Mouse (Mus musculus): Measurements from ENCODE around the gene Hspb9. TPM values are rescaled to one million over a fixed set of nuclear protein-coding genes. Genes with fewer than 3 reads are reported as not detected.
A peak's percentile ranks its signal among the peaks of the same experiment; 100 is the strongest.

Gene Hspb9
- total and polyA plus RNA-seq, 2 experiments from 2014 or later: not detected

GRCm38 (mm10) chr11:100759611-100760233, 46.1 kb downstream of the Hspb9 start, which contains the start of gene Kcnh4:
Gene Kcnh4 (minus strand): TSS chr11:100759942.
- WGBS: under 1% methylated on average over 41 of the region's 51 CpGs
- H3K4me3 ChIP-seq (ENCODE audit: low read depth, low read length): peak within 1 kb of the TSS; percentile 65
- peak within 1 kb of the TSS; percentile 69 for H3K27ac ChIP-seq (ENCODE audit: low read depth, low read length)
- H3K36me3 ChIP-seq (ENCODE audit: insufficient read depth, low read length): peaks cover 16% of the 10 kb centered on the region
- H3K27me3 ChIP-seq (ENCODE audit: insufficient read depth, low read length): no peaks in the 10 kb centered on the region
- H3K4me2 ChIP-seq (ENCODE audit: low read depth, low read length, poor library complexity, severe bottlenecking): peak within 1 kb of the TSS; percentile 73
- ATAC-seq (ENCODE audit: low FRiP score) (peak; percentile 74), DNase-seq (ENCODE audit: low spot score) (peak; percentile 91)
- H3K4me1 ChIP-seq (ENCODE audit: insufficient read depth, low read length): 0 out of 2 replicates have a peak, but pooled peaks cover 7% of the 10 kb centered on the region
- peak; percentile 78 for TF ChIP-seq CTCF (IDR thresholded peaks at IDR 0.05)
- peak within 1 kb of the TSS; percentile 74 for H3K9ac ChIP-seq (replicated peaks; ENCODE audit: low read length, poor library complexity, severe bottlenecking)
- no peaks in the 10 kb centered on the region for H3K9me3 ChIP-seq (ENCODE audit: low read length)

GRCm38 (mm10) chr11:100761547-100762045, 47.9 kb downstream of the Hspb9 start:
- H3K9me3 ChIP-seq (ENCODE audit: low read length): no peaks in the 10 kb centered on the region
- H3K9ac ChIP-seq (replicated peaks; ENCODE audit: low read length, poor library complexity, severe bottlenecking): peak overlapping the region; percentile 45
- no peaks in the 10 kb centered on the region for H3K27me3 ChIP-seq (ENCODE audit: insufficient read depth, low read length)
- 1% methylated on average over 27 of the region's 27 CpGs for whole genome bisulfite sequencing
- DNase-seq (ENCODE audit: low spot score) (peak; percentile 91), ATAC-seq (ENCODE audit: low FRiP score) (peak; percentile 58; the same call in 1 of the 2 replicates)
- 0 out of 2 replicates have a peak, but pooled peaks cover 3% of the 10 kb centered on the region for H3K36me3 ChIP-seq (ENCODE audit: insufficient read depth, low read length)
- peak overlapping the region; percentile 57 for H3K27ac ChIP-seq (ENCODE audit: low read depth, low read length)
- 0 out of 2 replicates have a peak, but pooled peaks cover 7% of the 10 kb centered on the region for H3K4me1 ChIP-seq (ENCODE audit: insufficient read depth, low read length)
- H3K4me3 ChIP-seq (ENCODE audit: low read depth, low read length): peak overlapping the region; percentile 40
- peak; percentile 83 for TF ChIP-seq CTCF (IDR thresholded peaks at IDR 0.05)
- H3K4me2 ChIP-seq (ENCODE audit: low read depth, low read length, poor library complexity, severe bottlenecking): peak overlapping the region; percentile 63

- 0 out of 2 replicates have a peak, but pooled peaks cover 7% of the 10 kb centered on the region for H3K4me1 ChIP-seq (ENCODE audit: insufficient read depth, low read length)
- H3K27ac ChIP-seq (ENCODE audit: low read depth, low read length): peak within 1 kb of the TSS; percentile 57
- H3K4me2 ChIP-seq (ENCODE audit: low read depth, low read length, poor library complexity, severe bottlenecking): peak within 1 kb of the TSS; percentile 63
- no peaks in the 10 kb centered on the region for H3K9me3 ChIP-seq (ENCODE audit: low read length)
- DNase-seq (ENCODE audit: low spot score): no peak
- peak within 1 kb of the TSS; percentile 45 for H3K9ac ChIP-seq (replicated peaks; ENCODE audit: low read length, poor library complexity, severe bottlenecking)
- H3K36me3 ChIP-seq (ENCODE audit: insufficient read depth, low read length): no peaks in the 10 kb centered on the region
- WGBS: 92% methylated on average over 7 of the region's 7 CpGs
- no peak for TF ChIP-seq CTCF (IDR thresholded peaks at IDR 0.05)
- H3K27me3 ChIP-seq (ENCODE audit: insufficient read depth, low read length): no peaks in the 10 kb centered on the region
- no peak for ATAC-seq (ENCODE audit: low FRiP score)
- H3K4me3 ChIP-seq (ENCODE audit: low read depth, low read length): peak within 1 kb of the TSS; percentile 40
Observed at GRCm38 (mm10) chr11:100762831-100763230, 49.2 kb downstream of the Hspb9 start, which contains the start of gene Hcrt. Gene Hcrt (minus strand): TSS chr11:100762931.

Other genes starting within 250 kb of the Hspb9 start
- 57.4 and 66.2 TPM in 2 replicates for gene Klhl11, start 241.1 kb upstream of the Hspb9 start, total RNA-seq (2014; rRNA removed)
- gene Klhl11, start 241.1 kb upstream of the Hspb9 start, polyA plus RNA-seq (2015; fragmentation: Nextera tagmentation; extraction: Ambion mirVana): 9.1 and 10.3 TPM in 2 replicates
- gene Acly, start 185.8 kb upstream of the Hspb9 start, total RNA-seq (2014; rRNA removed): 207 and 228 TPM in 2 replicates
- 116 and 120 TPM in 2 replicates for gene Acly, start 185.8 kb upstream of the Hspb9 start, polyA plus RNA-seq (2015; fragmentation: Nextera tagmentation; extraction: Ambion mirVana)
- 0.33 and 0.71 TPM in 2 replicates for gene Ttc25, start 168.2 kb upstream of the Hspb9 start, total RNA-seq (2014; rRNA removed)
- gene Ttc25, start 168.2 kb upstream of the Hspb9 start, polyA plus RNA-seq (2015; fragmentation: Nextera tagmentation; extraction: Ambion mirVana): 0.96 and 1.4 TPM in 2 replicates
- gene Cnp, start 138.9 kb upstream of the Hspb9 start, total RNA-seq (2014; rRNA removed): 54.7 and 68.8 TPM in 2 replicates
- 65.3 and 76.0 TPM in 2 replicates for gene Cnp, start 138.9 kb upstream of the Hspb9 start, polyA plus RNA-seq (2015; fragmentation: Nextera tagmentation; extraction: Ambion mirVana)
- 106 and 125 TPM in 2 replicates for gene Nkiras2, start 94.6 kb upstream of the Hspb9 start, total RNA-seq (2014; rRNA removed)
- gene Nkiras2, start 94.6 kb upstream of the Hspb9 start, polyA plus RNA-seq (2015; fragmentation: Nextera tagmentation; extraction: Ambion mirVana): 80.9 and 89.3 TPM in 2 replicates
- 67.1 and 75.9 TPM in 2 replicates for gene Dnajc7, start 93.7 kb upstream of the Hspb9 start, total RNA-seq (2014; rRNA removed)
- 228 and 234 TPM in 2 replicates for gene Dnajc7, start 93.7 kb upstream of the Hspb9 start, polyA plus RNA-seq (2015; fragmentation: Nextera tagmentation; extraction: Ambion mirVana)
- 0.66 and 2.5 TPM in 2 replicates for gene Zfp385c, start 21.4 kb upstream of the Hspb9 start, total RNA-seq (2014; rRNA removed)
- 0.53 and 0.98 TPM in 2 replicates for gene Zfp385c, start 21.4 kb upstream of the Hspb9 start, polyA plus RNA-seq (2015; fragmentation: Nextera tagmentation; extraction: Ambion mirVana)
- gene Dhx58, start 9.6 kb upstream of the Hspb9 start, total RNA-seq (2014; rRNA removed): 2.4 and 3.8 TPM in 2 replicates
- gene Dhx58, start 9.6 kb upstream of the Hspb9 start, polyA plus RNA-seq (2015; fragmentation: Nextera tagmentation; extraction: Ambion mirVana): 1.8 and 2.2 TPM in 2 replicates
- 62.8 and 75.6 TPM in 2 replicates for gene Kat2a, start 1.4 kb upstream of the Hspb9 start, total RNA-seq (2014; rRNA removed)
- 69.9 and 70.0 TPM in 2 replicates for gene Kat2a, start 1.4 kb upstream of the Hspb9 start, polyA plus RNA-seq (2015; fragmentation: Nextera tagmentation; extraction: Ambion mirVana)
- 218 and 250 TPM in 2 replicates for gene Rab5c, start 24.4 kb downstream of the Hspb9 start, total RNA-seq (2014; rRNA removed)
- 33.8 and 34.4 TPM in 2 replicates for gene Rab5c, start 24.4 kb downstream of the Hspb9 start, polyA plus RNA-seq (2015; fragmentation: Nextera tagmentation; extraction: Ambion mirVana)
- 13.7 and 19.6 TPM in 2 replicates for gene Kcnh4, start 46.1 kb downstream of the Hspb9 start, total RNA-seq (2014; rRNA removed)
- gene Kcnh4, start 46.1 kb downstream of the Hspb9 start, polyA plus RNA-seq (2015; fragmentation: Nextera tagmentation; extraction: Ambion mirVana): 6.1 and 7.4 TPM in 2 replicates
- 4.5 and 6.7 TPM in 2 replicates for gene Hcrt, start 49.1 kb downstream of the Hspb9 start, total RNA-seq (2014; rRNA removed)
- 5.7 and 16.8 TPM in 2 replicates for gene Hcrt, start 49.1 kb downstream of the Hspb9 start, polyA plus RNA-seq (2015; fragmentation: Nextera tagmentation; extraction: Ambion mirVana)
- 13.9 and 14.1 TPM in 2 replicates for gene Ghdc, start 57.1 kb downstream of the Hspb9 start, total RNA-seq (2014; rRNA removed)
- 6.5 and 6.7 TPM in 2 replicates for gene Ghdc, start 57.1 kb downstream of the Hspb9 start, polyA plus RNA-seq (2015; fragmentation: Nextera tagmentation; extraction: Ambion mirVana)
- gene Stat5b, start 136.9 kb downstream of the Hspb9 start, total RNA-seq (2014; rRNA removed): 22.5 and 25.6 TPM in 2 replicates
- 13.0 and 15.7 TPM in 2 replicates for gene Stat5b, start 136.9 kb downstream of the Hspb9 start, polyA plus RNA-seq (2015; fragmentation: Nextera tagmentation; extraction: Ambion mirVana)
- 5.1 and 8.5 TPM in 2 replicates for gene Stat5a, start 145.5 kb downstream of the Hspb9 start, total RNA-seq (2014; rRNA removed)
- 4.0 TPM in 2 replicates for gene Stat5a, start 145.5 kb downstream of the Hspb9 start, polyA plus RNA-seq (2015; fragmentation: Nextera tagmentation; extraction: Ambion mirVana)
- gene Stat3, start 225.7 kb downstream of the Hspb9 start, total RNA-seq (2014; rRNA removed): 37.8 and 47.1 TPM in 2 replicates
- gene Stat3, start 225.7 kb downstream of the Hspb9 start, polyA plus RNA-seq (2015; fragmentation: Nextera tagmentation; extraction: Ambion mirVana): 34.2 and 40.8 TPM in 2 replicates

Measured in midbrain, postnatal 0 days (tissue).